Comparison of ENCODE assay signal across 9 mouse cellular contexts in genomic region chr11:107506260-107506659, GRCm38 (mm10). TPM values are rescaled to one million over a fixed set of nuclear protein-coding genes. Genes with fewer than 3 reads are reported as not detected.
DNase-seq lines count a peak whose midpoint lies in the region; ATAC-seq and TF ChIP-seq lines count a peak whose summit lies in the region.
"Had no signal": no experiment of that assay in that cellular context is flagged by ENCODE, and none has a peak within 500 bp of the region (broad histone marks: within the 10 kb centered on the region; RNA-seq: fewer than 3 reads in every experiment).

No protein-coding gene starts in this region.

- no peak for DNase-seq in frontal cortex, postnatal 14 days (ENCODE audit: low spot score in 2 of 2)
- peak; percentile 56 for DNase-seq in 3T3-L1 (ENCODE audit: low read depth, low spot score)
- peak; percentile 89 for DNase-seq in R1 (ENCODE audit: low read depth, low spot score)
- peak in 1 of 3 experiments; percentile 19 for DNase-seq in liver, embryonic 14.5 days (ENCODE audit: low read depth in 3 of 3, low spot score in 3 of 3)
- no peak for DNase-seq in neural tube, embryonic 10.5 days (ENCODE audit: extremely low spot score, low spot score)
- DNase-seq in MN1 (ENCODE audit: low spot score) = no peak

- ATAC-seq in frontal cortex, adult (ENCODE audit: low TSS enrichment) = peak; percentile 69; the same call in 1 of the 2 replicates
- ATAC-seq in liver, embryonic 14.5 days (ENCODE audit: insufficient read depth) = no peak
- no peak for ATAC-seq in neural tube, embryonic 15.5 days (ENCODE audit: low FRiP score)

- H3K36me3 ChIP-seq in liver, embryonic 14.5 days (replicated peaks; ENCODE audit: control insufficient read depth, insufficient read depth, low read depth) = no peaks in the 10 kb centered on the region
- no peaks in the 10 kb centered on the region for H3K36me3 ChIP-seq in neural tube, embryonic 15.5 days

- no peaks in the 10 kb centered on the region for H3K27me3 ChIP-seq in liver, embryonic 14.5 days (ENCODE audit: control insufficient read depth, insufficient read depth, low read length)
- no peaks in the 10 kb centered on the region for H3K27me3 ChIP-seq in neural tube, embryonic 15.5 days (replicated peaks)

- H3K4me1 ChIP-seq in liver, embryonic 14.5 days (replicated peaks; ENCODE audit: control insufficient read depth in 2 of 2, insufficient read depth in 2 of 2, low read length in 1 of 2) = peaks cover 0 to 10% of the 10 kb centered on the region in 2 experiments; a peak in 3 of 4 replicates
- H3K4me1 ChIP-seq in neural tube, embryonic 15.5 days = peaks cover 14% of the 10 kb centered on the region

- H3K27ac ChIP-seq in liver, embryonic 14.5 days = no peak overlapping the region
- H3K27ac ChIP-seq in neural tube, embryonic 15.5 days (replicated peaks) = no peak overlapping the region

- no peaks in the 10 kb centered on the region for H3K9me3 ChIP-seq in liver, embryonic 14.5 days (ENCODE audit: control insufficient read depth, low read length)
- no peaks in the 10 kb centered on the region for H3K9me3 ChIP-seq in neural tube, embryonic 15.5 days (replicated peaks)

- no peak overlapping the region for H3K4me3 ChIP-seq in liver, embryonic 14.5 days (ENCODE audit: insufficient read depth in 1 of 2, low read depth in 2 of 2, low read length in 2 of 2)
- no peak overlapping the region for H3K4me3 ChIP-seq in neural tube, embryonic 15.5 days (replicated peaks)
- H3K4me3 ChIP-seq: megakaryocyte, embryonic 14.5 days had no signal

- peak; percentile 68 for TF ChIP-seq CTCF in liver, embryonic 14.5 days (IDR thresholded peaks at IDR 0.05; ENCODE audit: low read depth)

- WGBS in liver, embryonic 14.5 days (ENCODE audit: insufficient replicate concordance) = 67% methylated on average over 1 of the region's 1 CpGs
- 80% methylated on average over 1 of the region's 1 CpGs for WGBS in neural tube, embryonic 15.5 days

- H3K9ac ChIP-seq in liver, embryonic 14.5 days (replicated peaks) = no peak overlapping the region
- no peak overlapping the region for H3K9ac ChIP-seq in neural tube, embryonic 15.5 days (replicated peaks)

- TF ChIP-seq EP300 in liver, embryonic 14.5 days (IDR thresholded peaks at IDR 0.05; ENCODE audit: low read depth) = no peak

- no peak overlapping the region for H3K4me2 ChIP-seq in liver, embryonic 14.5 days (ENCODE audit: low read depth)
- H3K4me2 ChIP-seq in neural tube, embryonic 15.5 days = no peak overlapping the region

RNA-seq across cellular contexts. Expression of gene Psmd12, which starts 27.0 kb away (rescaled TPM):
- polyA plus RNA-seq in liver, embryonic 14.5 days (2012; rRNA removed) = 22.3 and 45.6 TPM in 2 replicates
- 103 and 105 TPM in 2 replicates for polyA plus RNA-seq in liver, embryonic 14.5 days (2014; fragmentation: Nextera tagmentation; extraction: Ambion mirVana)
- polyA plus RNA-seq in neural tube, embryonic 15.5 days (2015; fragmentation: Nextera tagmentation; extraction: Ambion mirVana) = 151 and 162 TPM in 2 replicates

RNA-seq across cellular contexts. Expression of gene Pitpnc1, which starts 35.8 kb away (rescaled TPM):
- polyA plus RNA-seq in liver, embryonic 14.5 days (2012; rRNA removed) = 2.7 and 3.0 TPM in 2 replicates
- polyA plus RNA-seq in liver, embryonic 14.5 days (2014; fragmentation: Nextera tagmentation; extraction: Ambion mirVana) = 5.8 and 6.7 TPM in 2 replicates
- 42.0 and 45.0 TPM in 2 replicates for polyA plus RNA-seq in neural tube, embryonic 15.5 days (2015; fragmentation: Nextera tagmentation; extraction: Ambion mirVana)

RNA-seq across cellular contexts. Expression of gene Helz, which starts 41.5 kb away (rescaled TPM):
- polyA plus RNA-seq in liver, embryonic 14.5 days (2012; rRNA removed) = 3.0 TPM in 2 replicates
- 5.6 and 6.0 TPM in 2 replicates for polyA plus RNA-seq in liver, embryonic 14.5 days (2014; fragmentation: Nextera tagmentation; extraction: Ambion mirVana)
- 13.5 and 16.4 TPM in 2 replicates for polyA plus RNA-seq in neural tube, embryonic 15.5 days (2015; fragmentation: Nextera tagmentation; extraction: Ambion mirVana)

Comparison
In these comparisons a context has a peak if more than half of its experiments do, and no peak if none do; other contexts are left out.
1. DNase-seq: peak in 3T3-L1 (single experiment) and R1 (single experiment); none in frontal cortex, postnatal 14 days (0 of 2), neural tube, embryonic 10.5 days (single experiment) and MN1 (single experiment).